Mouse (Mus musculus): ENCODE measurements around the gene Dgkg.
A peak's percentile ranks its signal among the peaks of the same experiment; 100 is the strongest.

Dgkg gene

DNA sequence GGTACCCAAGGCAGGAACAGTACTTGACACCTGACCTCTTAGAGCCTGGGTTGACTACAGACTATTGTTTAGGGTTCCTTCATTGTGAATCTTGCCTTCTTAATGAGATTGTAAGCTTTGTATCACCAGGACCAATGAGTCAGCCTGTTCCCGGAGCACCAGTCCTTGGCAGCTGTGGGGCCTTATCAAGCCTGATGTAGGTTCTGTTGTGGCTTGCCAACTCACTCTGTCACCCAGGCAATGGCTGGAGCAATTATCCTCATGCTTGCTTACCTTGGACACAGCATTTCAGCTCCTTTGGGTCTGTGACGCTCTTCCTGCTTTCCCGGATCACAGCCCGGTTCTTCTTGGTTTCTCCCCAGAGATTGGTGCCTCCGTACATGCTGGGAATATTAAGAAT, 157.1 kb downstream of the Dgkg start:
- no peak for DNase-seq (ENCODE audit: low read depth, low spot score)

DNA sequence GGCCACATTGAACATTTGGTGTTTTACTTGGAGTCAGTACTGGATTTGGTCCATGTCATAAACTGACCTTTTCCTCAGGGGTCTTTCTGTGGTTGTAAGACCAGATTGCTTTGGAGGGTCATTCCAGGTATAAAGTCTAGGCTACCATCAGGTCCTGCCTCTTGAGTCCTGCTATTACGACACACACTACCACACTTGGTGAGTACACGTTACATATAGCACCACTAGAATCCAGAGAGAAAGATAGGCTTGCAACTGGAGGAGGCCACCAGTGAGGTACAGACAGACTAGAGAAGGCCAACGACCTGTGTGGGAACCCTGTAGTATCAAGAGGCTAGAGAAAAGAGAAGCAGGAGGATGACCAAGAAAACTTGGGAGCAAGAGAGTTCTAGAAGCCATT, 157.6 kb downstream of the Dgkg start:
- no peak for DNase-seq (ENCODE audit: low read depth, low spot score)

DNA sequence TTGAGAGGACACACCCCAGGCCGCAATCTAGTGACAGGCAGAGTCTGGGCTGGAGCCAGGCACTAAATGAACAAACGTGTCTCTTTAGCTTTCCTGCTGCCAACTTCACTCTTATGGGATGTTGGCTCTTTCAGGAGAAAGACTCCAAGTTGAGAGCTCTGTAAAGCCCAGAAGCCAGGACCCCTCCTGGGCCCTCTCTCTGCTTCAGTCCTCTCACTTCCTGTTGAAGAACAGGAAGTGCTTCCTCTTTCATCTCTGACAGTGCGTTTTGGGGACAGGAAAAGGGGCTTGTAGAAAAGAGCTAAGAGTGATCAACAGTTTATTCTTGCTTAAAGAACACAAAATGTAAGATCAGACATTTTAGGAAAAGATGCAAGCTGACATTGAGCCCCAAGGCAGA, 159.0 kb downstream of the Dgkg start:
- DNase-seq (ENCODE audit: low read depth, low spot score): peak; percentile 17

DNA sequence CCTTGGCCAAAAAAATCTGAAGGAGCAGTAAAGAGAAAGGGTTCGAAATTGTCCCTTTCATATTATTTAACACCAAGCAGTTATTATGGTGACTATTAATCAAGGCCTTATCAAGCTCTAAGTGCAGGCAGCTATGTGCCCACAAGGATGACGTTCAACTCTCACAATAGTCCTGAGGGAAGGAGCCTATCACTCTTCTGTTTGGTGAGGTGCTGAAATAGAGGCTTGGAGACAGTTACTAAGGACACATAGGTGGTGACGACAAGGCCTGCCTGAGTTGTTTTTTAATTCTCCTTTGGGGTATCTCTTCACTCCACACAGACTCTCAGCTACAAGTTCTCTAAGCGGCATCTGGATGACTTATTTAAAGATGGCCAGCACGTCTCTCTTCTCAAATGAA, 161.8 kb downstream of the Dgkg start:
- DNase-seq (ENCODE audit: low read depth, low spot score): no peak

DNA sequence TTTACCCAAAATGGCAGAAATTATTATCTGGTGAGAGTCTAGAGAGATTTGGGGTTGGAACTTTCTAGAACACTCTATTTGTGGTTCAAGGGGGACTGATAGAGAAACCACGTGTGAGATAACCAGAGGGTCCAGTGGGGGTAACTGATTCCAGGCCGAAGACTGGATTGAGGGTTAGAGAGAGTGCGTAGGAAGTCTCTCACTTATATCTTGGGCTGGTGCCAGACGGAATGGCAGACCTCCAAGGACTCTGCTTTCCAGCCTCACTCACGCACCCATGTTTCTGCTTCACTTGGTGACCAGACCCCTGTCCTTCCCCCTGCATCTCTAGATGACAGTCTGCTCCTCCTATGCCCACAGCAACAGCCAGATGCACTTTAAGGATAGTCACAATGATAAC, 162.2 kb downstream of the Dgkg start:
- no peak for DNase-seq (ENCODE audit: low read depth, low spot score)

DNA sequence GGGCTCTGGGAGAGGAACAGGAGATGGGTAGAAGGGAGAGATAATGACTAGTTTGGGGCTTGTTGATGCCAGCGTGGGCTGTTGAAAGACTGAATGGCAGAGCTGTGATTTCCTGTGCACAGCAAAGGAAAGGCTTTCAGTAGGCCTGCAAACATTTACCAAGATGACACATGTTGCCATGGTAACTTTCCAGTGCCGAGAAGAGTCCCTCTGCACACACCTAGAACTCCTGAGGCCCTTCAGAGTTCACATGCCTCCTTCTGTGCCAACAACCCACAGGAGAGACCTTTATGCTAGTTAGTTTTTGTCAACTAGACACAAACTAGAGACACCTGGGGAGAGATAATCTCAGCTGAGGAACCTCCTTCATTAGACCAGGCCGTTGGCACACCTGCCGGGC, 163.6 kb downstream of the Dgkg start:
- DNase-seq (ENCODE audit: low read depth, low spot score): peak; percentile 71

DNA sequence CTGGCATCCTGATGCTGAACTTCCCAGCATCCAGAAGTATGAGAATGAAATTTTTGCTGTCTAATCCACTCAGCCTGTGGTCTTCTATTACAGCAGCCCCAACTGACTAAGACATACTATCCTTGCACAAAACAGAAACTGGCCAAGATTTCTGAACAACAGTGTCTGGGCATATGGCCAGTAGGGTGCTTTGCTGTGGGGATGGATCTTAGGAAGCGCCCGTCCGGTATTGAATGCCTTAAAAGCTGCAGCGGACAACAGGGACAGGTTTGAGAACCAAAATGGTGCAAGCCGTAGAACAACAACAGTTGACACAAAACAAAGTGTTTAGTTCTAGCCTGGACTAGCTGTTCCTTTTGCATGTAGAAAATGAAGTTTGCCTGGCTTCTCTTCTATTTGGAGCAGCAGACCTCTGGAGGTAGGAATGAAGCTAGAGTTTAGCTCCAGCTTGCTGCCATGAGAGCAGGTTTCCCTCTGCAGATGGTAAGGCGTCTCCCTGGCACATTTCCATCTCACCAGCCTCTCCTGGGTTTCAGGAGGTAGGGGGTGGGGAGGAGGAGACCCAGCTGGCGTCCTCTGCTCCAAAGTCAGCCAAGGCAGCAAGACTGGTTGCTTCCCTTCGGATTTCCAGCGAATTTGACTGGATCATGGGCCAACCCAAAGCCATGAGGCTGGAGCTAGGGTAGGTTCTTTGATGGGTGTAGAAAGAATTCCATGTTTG, 165.4 kb downstream of the Dgkg start:
- DNase-seq (ENCODE audit: low read depth, low spot score): no peak

DNA sequence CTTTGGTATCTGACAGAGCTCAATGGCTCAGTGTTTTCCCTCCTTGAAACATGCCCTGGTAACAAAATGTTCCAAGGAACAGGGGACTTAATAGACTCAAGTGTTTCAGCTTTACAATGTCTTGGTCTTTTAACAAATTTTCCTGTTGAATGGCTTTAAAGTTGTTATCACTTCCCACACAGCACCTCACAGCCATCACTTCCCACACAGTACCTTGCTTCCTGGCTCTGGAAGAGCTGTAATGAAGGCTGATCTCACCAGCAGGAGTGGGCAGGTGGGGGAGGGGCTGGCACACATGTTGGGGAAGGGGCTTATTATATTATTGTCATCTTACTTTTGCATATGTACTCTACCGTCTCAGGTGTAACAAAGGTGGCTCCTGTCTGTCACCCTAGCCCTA, 173.1 kb downstream of the Dgkg start:
- no peak for DNase-seq (ENCODE audit: low read depth, low spot score)

DNA sequence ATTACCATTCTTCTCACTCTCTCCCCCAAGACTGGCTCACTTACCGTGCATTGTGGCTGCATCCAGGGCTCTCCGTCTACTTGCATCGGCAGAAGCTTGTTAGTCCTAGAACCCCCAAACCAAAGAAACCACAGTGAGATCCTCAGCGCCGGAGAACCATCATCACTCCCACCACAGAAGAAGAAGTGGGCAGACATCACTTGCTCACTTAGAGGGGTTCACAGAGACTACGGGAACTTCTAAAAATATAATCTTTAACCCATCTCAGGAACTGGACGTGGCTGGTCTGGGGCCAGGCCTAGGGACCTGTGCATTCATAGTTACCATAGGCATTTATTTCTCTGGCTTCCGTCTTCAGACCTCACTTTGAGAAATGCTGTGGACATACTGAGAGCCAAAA, 177.7 kb downstream of the Dgkg start:
- no peak for DNase-seq (ENCODE audit: low read depth, low spot score)

DNA sequence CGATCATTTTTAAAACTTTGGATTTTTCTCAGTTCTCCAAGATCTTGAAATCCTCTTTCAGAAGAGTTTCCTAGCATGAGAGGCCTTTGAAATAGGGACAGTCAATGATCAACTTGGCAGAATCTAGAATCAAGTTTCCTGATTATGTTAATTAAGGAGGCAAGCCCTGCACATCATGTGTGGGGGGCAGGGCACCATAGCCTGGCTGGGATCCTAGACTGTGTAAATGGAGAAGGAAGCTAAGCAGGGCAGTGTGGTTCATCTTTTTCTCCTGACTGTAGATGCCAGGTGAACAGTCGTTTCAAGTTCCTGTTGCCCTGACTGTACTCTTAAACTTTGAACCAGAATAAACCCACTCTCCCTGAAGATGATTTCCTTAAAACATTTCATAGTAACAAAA, 185.3 kb downstream of the Dgkg start:
- DNase-seq (ENCODE audit: low read depth, low spot score): no peak

DNA sequence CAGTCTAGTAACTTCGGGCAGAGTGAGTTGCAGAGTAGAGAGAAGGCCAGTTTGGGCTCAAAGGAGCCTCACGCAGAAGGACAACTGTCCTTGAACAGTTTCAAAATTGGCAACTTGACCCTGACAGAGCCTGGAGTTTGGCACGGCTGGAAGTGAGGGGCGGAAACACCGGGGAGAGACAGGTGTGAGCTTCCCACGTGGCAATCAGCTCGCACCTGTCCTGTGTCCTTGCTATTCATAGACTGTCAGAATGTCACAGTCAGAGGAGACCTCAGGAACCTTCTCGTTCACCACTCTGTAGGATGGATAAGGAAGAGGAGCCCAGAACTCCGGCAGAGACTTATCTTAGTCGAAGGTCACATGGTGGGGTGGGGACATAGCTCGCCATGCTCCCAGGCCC, 187.6 kb downstream of the Dgkg start:
- no peak for DNase-seq (ENCODE audit: low read depth, low spot score)

DNA sequence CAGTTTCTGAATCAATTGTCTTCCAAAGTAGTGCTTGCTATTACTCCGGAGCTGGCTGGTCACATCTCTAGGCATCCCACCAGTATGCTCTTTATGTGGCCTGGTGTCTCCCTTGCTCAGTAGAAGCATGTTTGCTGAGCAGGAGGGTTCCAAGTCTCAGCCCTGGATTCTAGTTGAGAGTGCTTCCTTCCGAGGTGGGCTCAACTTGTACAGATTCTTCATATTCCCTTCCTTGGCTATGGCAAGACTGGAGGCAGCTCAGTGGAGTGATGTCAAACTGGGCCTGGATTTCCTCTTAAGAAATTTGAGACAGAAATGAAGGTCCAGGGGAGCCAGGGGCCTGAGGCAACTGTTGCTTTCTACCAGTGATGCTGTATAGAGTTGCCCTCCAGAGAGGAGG, 189.9 kb downstream of the Dgkg start:
- no peak for DNase-seq (ENCODE audit: low read depth, low spot score)

DNA sequence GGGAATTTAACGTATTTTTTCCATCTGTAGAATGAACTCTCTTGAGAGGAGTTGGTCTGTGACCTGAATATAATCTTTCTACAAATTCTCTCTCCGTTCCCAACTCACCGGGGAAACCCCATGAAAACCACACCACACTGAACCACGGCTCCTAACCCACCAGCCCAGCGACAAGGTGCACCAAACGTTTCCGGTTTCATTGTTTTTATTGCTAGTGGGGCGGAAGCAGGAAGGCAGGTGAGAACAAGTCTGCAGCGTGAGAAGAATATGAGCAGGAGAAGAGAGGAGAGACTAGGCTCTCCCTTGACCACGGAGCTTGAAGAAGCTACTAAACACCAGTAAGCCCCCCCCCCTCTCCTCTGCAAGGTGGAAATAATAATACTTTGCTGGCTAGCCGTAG, 190.6 kb downstream of the Dgkg start:
- peak; percentile 87 for DNase-seq (ENCODE audit: low read depth, low spot score)

DNA sequence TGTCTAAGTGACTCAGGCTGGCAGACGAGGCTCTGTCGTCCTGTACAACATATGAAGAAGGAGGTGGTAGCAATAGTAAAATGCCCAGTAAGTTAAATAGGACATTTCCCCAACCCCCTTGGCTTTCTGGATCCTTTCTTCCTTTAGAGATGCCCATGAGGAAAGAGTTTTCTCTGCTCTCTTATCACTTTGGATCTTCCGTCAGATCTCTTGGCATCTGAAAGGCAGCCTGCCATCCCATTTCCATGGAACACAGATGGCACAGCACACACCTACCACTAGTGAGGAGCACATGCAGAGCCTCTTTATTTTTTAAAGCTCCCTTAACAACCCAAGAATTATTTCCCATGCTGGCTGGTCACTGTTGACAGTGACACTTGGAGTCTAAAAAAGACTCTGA, 194.8 kb downstream of the Dgkg start:
- no peak for DNase-seq (ENCODE audit: low read depth, low spot score)

DNA sequence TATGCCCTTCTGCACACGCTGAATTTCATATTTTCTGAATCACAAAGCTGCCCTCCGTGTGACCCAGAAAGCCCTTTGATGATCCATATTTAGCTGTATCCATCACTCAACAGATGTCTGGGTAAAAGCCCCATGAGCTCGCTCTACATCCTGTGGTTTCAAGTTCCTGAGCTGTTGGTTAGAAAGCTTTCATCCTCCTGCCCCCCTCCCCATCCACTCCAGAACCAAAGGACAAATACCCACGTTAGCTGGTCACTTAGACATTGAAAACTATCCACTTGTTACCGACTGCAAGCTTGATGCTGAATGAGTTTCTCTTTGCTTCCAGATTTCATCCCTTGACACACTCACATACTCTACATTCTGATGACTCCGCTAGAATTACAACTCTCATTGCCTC, 195.3 kb downstream of the Dgkg start:
- DNase-seq (ENCODE audit: low read depth, low spot score): peak; percentile 27

DNA sequence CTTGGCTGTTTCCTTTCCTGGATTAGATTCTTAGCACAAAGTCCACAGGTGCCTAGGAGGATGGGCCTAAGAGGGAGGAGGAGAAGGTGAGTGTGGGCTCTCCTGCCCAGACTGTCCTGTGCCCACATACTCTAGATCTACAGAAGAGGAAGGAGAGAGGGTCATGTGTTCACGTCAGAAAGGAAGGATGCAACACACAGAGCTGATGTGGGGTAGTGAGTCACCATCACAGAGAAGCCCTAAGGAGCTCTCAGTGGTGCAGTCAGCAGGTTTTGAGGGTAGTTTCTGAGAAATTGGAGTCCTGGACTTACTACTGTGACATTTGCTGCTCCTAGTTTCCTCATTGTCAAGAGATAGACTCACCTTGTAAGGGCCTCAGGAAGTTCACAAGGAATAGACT, 196.1 kb downstream of the Dgkg start:
- DNase-seq (ENCODE audit: low read depth, low spot score): no peak

DNA sequence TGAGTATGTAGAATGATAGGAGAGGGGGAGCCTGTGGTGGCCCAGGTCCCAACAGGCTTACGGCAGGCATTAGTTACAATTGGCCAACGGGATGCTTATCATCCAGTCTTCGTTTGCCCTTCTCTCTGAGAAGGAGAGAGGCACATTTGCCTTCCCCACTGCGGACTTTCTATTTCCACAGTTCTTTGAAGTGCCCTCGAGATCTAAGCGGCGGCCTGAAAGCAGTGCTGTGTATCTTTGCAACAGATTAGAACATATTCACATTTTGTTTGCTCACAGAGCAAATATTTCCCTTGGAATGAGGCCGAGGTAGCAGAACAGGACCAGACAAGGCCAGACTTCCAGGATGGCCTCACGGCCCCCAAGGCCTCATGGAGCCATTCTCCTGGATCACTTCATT, 204.9 kb downstream of the Dgkg start:
- no peak for DNase-seq (ENCODE audit: low read depth, low spot score)

DNA sequence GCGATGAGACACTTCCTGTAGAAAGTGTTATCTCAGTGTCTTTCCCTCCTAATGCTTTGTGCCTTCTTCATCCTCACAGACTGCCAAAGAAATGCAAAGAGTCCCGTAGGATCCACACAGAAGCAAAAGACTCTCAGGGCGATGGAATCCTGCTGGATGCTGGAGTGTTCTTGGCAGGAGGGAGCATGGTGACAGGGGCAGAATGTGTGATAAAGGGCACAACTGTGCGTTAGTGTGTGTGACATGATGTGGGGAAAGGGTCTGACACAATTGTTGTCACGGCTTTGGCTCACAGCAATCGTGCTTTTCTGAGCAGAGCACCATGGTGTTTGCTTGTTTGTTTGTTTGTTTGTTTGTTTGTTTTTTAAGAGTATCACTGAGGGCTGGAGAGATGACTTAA, 208.9 kb downstream of the Dgkg start:
- DNase-seq (ENCODE audit: low read depth, low spot score): no peak

DNA sequence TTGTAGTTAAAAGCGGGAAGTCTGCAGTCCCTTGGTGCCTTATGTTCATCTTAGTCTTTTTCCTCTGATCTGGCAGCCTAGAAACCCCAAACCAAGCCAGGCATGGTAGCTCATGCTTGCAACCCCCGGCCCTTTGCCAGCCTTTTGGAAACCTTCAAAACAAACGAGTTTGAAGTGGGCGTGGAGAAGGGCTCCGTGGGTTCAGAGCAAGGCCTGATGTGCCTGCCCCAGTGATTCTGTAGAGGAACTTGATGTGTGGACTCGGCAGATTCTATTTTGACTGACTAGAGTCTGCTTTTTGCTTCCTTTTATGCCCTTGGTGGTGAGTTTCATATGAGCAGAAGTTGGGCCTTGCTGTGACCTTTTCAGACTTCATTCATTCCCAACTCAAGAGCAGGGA, 212.2 kb downstream of the Dgkg start:
- DNase-seq (ENCODE audit: low read depth, low spot score): no peak

DNA sequence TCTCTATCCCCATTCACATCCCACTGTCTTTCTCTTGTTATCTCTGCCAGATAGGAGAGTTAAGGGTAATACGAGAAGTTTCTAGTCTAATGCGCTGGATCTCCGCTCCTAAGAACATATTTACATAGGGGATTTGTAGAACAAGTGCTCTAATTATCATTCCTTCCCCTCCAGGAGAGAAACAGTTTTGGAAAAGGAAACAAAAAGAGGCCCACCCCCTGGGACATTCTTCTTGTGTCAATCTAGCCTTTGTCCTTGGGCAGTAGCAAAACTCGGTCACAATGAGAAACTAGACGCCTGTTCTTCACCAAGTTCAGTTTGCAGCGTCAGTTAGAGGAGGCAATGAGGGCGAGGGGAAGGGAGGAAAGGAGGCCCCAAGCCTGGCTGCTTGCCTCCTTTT, 214.8 kb downstream of the Dgkg start:
- no peak for DNase-seq (ENCODE audit: low read depth, low spot score)

DNA sequence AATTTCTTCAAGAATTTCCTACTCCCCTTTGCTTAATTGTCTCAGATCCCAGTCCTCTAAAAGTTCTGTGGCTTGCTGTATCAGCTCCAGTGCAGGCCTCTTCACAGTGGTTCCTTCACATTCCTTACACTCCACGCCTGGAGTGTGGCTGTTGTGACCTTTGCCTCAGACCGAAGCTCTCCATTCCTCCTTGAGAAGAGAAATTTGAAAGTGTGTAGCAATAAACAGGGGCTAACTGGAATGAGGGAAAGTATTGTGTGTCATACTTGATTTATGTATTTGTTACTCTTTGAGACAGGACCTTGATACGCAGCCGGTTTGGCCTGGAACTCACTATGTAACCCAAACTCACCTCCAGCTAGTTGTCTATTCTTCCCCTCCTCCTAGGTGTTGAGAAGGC, 215.7 kb downstream of the Dgkg start:
- no peak for DNase-seq (ENCODE audit: low read depth, low spot score)

DNA sequence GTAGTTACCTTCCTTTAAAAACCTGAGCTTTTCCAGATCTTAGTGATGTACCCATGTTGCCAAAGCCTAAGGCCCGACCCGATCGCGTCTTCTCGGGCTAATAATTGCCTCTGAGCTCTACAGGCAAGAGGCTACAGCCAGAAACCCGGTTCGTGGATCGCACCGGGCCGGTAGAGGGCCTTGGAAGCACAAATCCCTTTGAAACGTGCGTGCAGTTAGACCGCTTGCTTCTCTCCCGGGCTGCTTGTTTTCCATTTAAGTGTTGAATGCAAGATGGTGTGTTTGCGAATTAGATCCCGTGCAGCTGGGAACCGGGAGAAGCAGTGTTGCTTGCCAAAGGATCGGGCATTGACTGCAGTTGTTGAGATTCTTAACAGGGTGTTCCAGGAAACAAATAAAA, 216.8 kb downstream of the Dgkg start:
- DNase-seq (ENCODE audit: low read depth, low spot score): peak; percentile 36

DNA sequence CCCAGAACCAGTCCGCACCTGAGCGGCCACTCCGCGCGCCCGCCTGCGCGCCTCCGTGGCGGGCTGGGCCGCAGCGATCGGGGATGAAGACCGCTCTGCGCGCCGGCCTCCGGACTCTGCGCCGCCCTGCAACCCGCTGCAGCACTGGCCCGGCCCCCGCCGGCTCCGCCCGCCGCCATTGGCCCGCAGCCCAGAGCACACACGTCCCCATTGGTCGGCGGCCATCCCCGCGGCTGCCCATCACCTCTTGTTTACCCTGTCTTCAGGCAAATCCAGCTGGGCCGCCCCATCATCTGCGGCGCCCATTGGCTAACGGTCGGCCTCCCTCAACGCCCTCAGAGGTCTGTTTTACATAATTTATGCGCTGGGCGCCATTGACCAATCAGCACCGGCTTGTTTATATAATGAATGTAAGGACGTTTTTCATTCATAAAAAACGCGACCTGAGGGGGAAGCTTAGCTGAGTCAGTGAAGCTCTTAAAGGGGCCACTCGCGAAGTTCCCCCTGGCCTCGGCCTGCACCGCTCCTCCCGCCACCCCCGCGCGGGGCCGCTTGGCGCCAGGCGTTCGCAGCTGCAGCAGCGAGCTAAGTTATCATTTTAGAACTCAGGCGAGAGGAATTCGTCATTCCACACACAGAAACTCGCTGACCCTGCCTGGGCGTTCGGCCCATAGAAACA, 217.4 kb downstream of the Dgkg start, which contains the start of gene Etv5:
Gene Etv5, minus strand, starts transcription at position 221 of the 679 bp plus-strand sequence.
- DNase-seq (ENCODE audit: low read depth, low spot score): peak; percentile 98
